Mouse (Mus musculus) bone marrow macrophage, adult 2 months (primary cell): ENCODE results near the gene Fbxo45. TPM values are rescaled to one million over a fixed set of nuclear protein-coding genes. Genes with fewer than 3 reads are reported as not detected.
"Not testable (repeated sequence)": the region's sequence is repeated elsewhere in the genome, so short reads cannot be mapped to it uniquely, and the experiment has no call there.

Source experiments
- H3K27ac ChIP-seq: 2 replicates; pipeline ENCODE4 v1.5.1; 2012; ENCODE audit warnings: low read depth, low read length; ENCODE audit not compliant: insufficient read depth
- H3K4me1 ChIP-seq: 2 replicates; pipeline ENCODE4 v1.6.1; 2012; ENCODE audit warnings: low read length; ENCODE audit not compliant: control insufficient read depth, insufficient read depth
- H3K4me3 ChIP-seq: 2 replicates; pipeline ENCODE4 v1.5.1; 2012; ENCODE audit warnings: mild to moderate bottlenecking, low read length, moderate library complexity; ENCODE audit not compliant: insufficient read depth
- CTCF ChIP-seq: IDR thresholded peaks from 2 replicates; pipeline ENCODE4 v1.5.1; 2012; ENCODE audit warnings: low read depth, mild to moderate bottlenecking, low read length, moderate library complexity
- POLR2A ChIP-seq: IDR thresholded peaks from 2 replicates; pipeline ENCODE4 v1.6.1; 2012; ENCODE audit warnings: mild to moderate bottlenecking, low read depth, low read length, borderline replicate concordance
- polyA plus RNA-seq: library from polyadenylated mRNA; stranded (reverse); fragments of >200 nt; gene quantifications from 2 replicates; pipeline ENCODE4 v1.2.4, GENCODE M21; 2012; ENCODE audit not compliant: missing spikeins, insufficient read depth, insufficient read length

Gene Fbxo45
- polyA plus RNA-seq: 8.5 and 8.6 TPM in 2 replicates

DNA sequence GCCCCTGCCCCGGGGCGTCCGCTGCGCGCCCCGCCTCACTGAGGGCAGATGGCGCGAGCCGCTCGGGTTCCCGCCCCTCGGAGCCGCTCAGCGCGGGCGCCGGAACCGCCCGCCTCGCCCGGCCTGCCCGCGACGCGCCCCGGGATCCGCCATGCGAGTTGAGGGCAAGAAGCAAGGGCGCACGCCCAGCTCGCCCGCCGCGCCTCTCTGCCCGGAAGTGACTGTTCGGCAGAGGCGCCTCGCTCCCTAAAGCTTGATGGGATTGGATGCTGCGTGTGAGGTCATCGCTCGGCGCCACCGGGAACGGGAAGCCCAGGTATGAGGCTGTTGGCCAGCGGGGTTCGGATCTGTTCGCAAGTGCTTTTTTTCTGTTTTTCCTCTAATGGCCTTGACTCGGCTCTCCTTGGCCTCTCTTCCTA is at the start of gene Fbxo45, which contains the start of gene Wdr53:
Gene Fbxo45, minus strand, starts transcription at position 207 of the 419 bp plus-strand sequence.
Gene Wdr53, plus strand, starts transcription at position 276 of the 419 bp plus-strand sequence.
- peaks cover 8% of the 10 kb centered on the region for H3K4me1 ChIP-seq
- peak within 1 kb of the TSS; percentile 74 for H3K4me3 ChIP-seq
- TF ChIP-seq POLR2A (no peak), CTCF (no peak)
- peak within 1 kb of the TSS; percentile 70 for H3K27ac ChIP-seq

DNA sequence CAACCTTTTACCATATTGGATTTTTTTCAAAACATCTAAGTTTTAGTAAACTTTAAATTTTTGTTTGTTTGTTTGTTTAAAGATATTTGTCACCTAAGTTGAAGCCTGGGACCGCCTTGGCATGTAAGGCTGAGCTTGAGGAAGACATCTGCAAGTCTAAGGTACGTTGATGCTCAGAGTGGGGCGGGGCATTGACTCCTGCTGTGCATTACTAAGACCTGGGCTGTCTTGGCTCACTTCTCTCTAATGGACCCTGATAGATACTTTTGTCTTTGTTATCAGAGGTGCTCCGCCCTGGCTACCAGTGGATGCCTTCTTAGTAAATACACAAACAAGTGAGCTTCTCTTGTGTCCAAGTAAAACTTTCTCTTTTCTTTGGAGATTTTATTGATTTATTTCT is 44.9 kb upstream of the Fbxo45 start:
- no peaks in the 10 kb centered on the region for H3K4me1 ChIP-seq
- no peak for TF ChIP-seq POLR2A
- no peak for TF ChIP-seq CTCF

GRCm38 (mm10) chr16:32282608-32283007 is 35.6 kb upstream of the Fbxo45 start:
- H3K27ac ChIP-seq: no peak overlapping the region
- no peak overlapping the region for H3K4me3 ChIP-seq
- TF ChIP-seq CTCF (no peak), POLR2A (no peak)
- peaks cover 5% of the 10 kb centered on the region for H3K4me1 ChIP-seq

More for the DNA sequence above, 44.9 kb upstream of the Fbxo45 start:
- H3K27ac ChIP-seq: no peak overlapping the region
- H3K4me3 ChIP-seq: no peak overlapping the region

GRCm38 (mm10) chr16:32280211-32280610 is 33.3 kb upstream of the Fbxo45 start:
- Histone ChIP-seq H3K4me3 (no peak overlapping the region), H3K4me1 (peaks cover 19% of the 10 kb centered on the region)
- TF ChIP-seq POLR2A (no peak), CTCF (no peak)

GRCm38 (mm10) chr16:32278396-32278795 is 31.4 kb upstream of the Fbxo45 start:
- Histone ChIP-seq H3K27ac (peak overlapping the region; percentile 83), H3K4me1 (peaks cover 22% of the 10 kb centered on the region), H3K4me3 (peak overlapping the region; percentile 93)
- TF ChIP-seq CTCF (no peak), POLR2A (no peak)

More at GRCm38 (mm10) chr16:32280211-32280610, 33.3 kb upstream of the Fbxo45 start:
- no peak overlapping the region for H3K27ac ChIP-seq

DNA sequence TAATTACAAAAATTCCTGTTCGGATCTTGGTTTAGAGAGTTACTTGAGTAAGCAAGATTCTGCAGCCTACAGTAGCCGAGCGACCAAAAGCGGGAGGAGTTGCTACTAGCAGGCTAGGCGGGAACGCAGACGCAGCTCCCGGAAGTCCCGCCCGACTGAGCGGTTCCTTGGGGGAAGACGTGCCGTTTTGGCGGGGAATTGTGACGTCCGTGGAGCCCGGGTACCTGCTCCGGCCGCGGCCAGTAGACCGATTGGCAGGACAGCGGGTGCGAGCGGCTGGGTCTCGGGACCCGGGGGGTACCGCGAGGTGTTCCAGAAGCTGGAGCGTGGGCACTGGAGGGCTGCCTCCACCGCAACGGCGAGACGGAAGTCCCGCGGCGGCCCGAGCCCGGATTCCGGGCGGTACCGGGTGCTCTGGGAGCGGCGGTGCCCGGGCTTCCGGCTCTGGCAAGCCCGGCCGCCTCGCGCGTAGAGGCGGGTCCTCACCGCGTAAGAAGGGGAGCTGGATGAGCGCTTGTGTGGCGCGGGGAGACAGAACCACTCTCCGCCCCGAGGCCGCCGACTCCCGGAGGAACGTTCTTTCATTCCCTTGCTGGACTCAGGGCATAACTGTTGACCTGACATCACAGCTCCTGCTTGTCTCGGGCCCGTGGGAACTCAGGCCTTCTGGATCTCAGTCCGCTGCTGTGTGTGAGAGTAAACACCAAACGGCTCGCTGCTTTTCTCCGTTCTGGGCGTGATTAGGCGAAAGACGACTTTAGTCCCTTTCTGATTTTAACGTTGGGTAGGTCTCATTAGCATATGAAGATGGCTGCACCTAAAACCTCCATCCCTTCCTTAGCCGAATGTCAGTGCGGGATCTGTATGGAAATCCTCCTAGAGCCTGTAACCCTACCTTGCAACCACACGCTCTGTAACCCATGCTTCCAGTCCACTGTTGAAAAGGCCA is 30.6 kb upstream of the Fbxo45 start, which contains the start of gene Rnf168:
Gene Rnf168, plus strand, starts transcription at position 152 of the 949 bp plus-strand sequence.
- H3K27ac ChIP-seq: peak within 1 kb of the TSS; percentile 83
- H3K4me3 ChIP-seq: peak within 1 kb of the TSS; percentile 93
- H3K4me1 ChIP-seq: peaks cover 20% of the 10 kb centered on the region
- TF ChIP-seq POLR2A (no peak), CTCF (no peak)

DNA sequence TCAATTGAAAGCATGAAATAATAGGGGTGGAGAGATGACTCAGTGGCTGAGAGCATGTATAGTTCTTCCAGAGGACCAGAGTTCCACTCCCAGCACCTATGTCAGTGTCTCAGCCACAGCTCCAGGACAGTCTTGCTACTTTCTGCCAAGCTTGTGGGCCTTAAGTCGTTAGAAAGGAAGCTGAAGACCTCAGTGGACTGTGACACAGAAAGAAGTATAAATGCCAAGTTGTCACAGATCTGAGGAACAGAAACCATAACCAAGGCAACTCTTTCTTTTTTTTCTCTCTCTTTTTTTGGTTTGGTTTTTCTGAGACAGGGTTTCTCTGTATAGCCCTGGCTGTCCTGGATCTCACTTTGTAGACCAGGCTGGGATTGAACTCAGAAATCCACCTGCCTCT is 28.9 kb upstream of the Fbxo45 start:
- no peak overlapping the region for H3K4me3 ChIP-seq
- peaks cover 17% of the 10 kb centered on the region for H3K4me1 ChIP-seq
- peak overlapping the region; percentile 25; the same call in 1 of the 2 replicates for H3K27ac ChIP-seq
- TF ChIP-seq POLR2A (no peak), CTCF (no peak)

DNA sequence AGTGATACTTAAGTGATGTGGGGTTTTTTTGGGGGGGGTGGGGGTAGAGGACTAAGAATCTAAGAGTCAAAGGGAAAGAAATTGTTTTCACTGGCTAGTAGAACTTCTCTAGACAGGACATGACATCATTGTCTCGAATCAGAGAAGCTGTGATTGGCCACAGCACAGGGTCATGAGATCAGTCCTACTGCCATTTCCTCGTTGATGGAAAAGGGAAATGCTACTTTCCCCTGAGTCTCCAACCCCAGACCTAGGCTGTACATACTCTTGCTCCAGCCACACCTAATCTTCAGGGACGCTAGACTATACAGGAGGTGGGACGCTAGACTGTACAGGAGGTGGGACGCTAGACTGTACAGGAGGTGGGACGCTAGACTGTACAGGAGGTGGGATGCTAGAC is 28.1 kb upstream of the Fbxo45 start:
- TF ChIP-seq CTCF (no peak), POLR2A (no peak)
- Histone ChIP-seq H3K4me1 (peaks cover 17% of the 10 kb centered on the region), H3K4me3 (no peak overlapping the region), H3K27ac (no peak overlapping the region)

DNA sequence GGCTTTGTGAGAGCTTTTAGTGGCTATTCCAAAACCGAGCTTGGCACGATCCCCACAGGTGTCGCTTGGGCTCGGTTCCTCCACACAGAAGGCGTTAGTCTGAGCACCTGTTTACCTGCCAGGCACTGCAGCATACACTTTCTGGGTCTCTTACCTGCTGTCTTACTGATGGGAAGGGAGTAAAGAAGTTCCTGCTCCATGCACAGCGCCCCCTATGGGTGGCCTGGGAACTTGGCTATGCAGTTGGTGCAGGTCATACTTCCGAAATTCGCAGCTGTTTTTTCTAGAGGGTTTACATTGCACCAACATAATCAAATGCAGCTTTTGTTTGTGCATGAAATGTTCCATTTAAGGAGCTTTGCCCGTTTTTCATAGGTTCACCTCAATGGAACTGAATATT is 26.4 kb upstream of the Fbxo45 start:
- no peak overlapping the region for H3K27ac ChIP-seq
- H3K4me1 ChIP-seq: peaks cover 17% of the 10 kb centered on the region
- no peak overlapping the region for H3K4me3 ChIP-seq

DNA sequence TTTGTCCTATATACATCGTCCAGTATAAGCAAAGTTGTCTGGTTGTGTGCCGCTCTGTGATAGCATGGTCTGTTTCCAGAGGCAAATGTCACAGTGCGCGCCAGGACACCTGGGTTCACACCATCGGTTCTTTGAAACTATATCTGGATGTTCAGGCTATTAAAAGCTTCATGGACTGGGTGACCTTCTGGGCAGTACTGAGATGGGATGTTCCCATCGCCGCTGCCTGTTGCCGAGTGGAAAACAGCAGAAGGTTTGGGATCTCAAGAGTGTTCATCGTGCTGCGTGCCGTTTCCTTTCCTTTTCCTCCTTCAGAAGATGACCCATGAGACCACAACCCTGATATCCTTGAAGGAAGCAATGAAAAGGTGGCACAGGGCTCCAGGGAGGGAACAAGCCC is 24.3 kb upstream of the Fbxo45 start, which contains the start of gene Smco1:
Gene Smco1, plus strand, starts transcription at position 178 of the 400 bp plus-strand sequence.
- H3K4me3 ChIP-seq: no peak within 1 kb of the TSS
- TF ChIP-seq POLR2A: no peak
- TF ChIP-seq CTCF: no peak

More for the DNA sequence above, 26.4 kb upstream of the Fbxo45 start:
- no peak for TF ChIP-seq POLR2A
- peak; percentile 67; the same call in 1 of the 2 replicates for TF ChIP-seq CTCF

GRCm38 (mm10) chr16:32264225-32264624 is 17.3 kb upstream of the Fbxo45 start:
- H3K27ac ChIP-seq, H3K4me3 ChIP-seq, H3K4me1 ChIP-seq: not testable (repeated sequence)

More for the DNA sequence above, 24.3 kb upstream of the Fbxo45 start, which contains the start of gene Smco1:
- H3K27ac ChIP-seq: no peak within 1 kb of the TSS
- peaks cover 13% of the 10 kb centered on the region for H3K4me1 ChIP-seq
